Mouse (Mus musculus) left cerebral cortex, adult 2 months (tissue): ENCODE results near the gene Tekt4. TPM values are rescaled to one million over a fixed set of nuclear protein-coding genes. Genes with fewer than 3 reads are reported as not detected.

Source experiments
- DNase-seq, 2 experiments: peaks; one replicate each; pipeline ENCODE4 v3.0.0; 2021 to 2022; ENCODE audit warnings: low spot score in 2 of 2, mixed read lengths in 1 of 2; ENCODE audit errors: extremely low spot score in 1 of 2
- H3K27ac ChIP-seq: fragments of 200-600 bp; 2 replicates; pipeline ENCODE4 v1.8.1; 2022
- H3K4me3 ChIP-seq: fragments of 200-600 bp; 2 replicates; pipeline ENCODE4 v1.8.1; 2022
- CTCF ChIP-seq: fragments of 200-600 bp; IDR thresholded peaks from 2 replicates; pipeline ENCODE4 v1.8.1; 2022; ENCODE audit warnings: antibody characterized with exemption, mild to moderate bottlenecking, moderate library complexity
- intact Hi-C: fragments of 180-260 bp; cut with DNase I; formaldehyde crosslinking; loops from one replicate; pipeline ENCODE4 v1.15.1; 2025
- total RNA-seq, 2 experiments: library from RNA; stranded (reverse); gene quantifications; 2 replicates each; pipeline ENCODE4 v1.2.3; 2021

Gene Tekt4
- total RNA-seq, 2 experiments from 2014 or later = 2.1 to 2.4 TPM

- intact Hi-C loops = no loop called here
- TF ChIP-seq CTCF = no peak
- Histone ChIP-seq H3K4me3 (no peak within 1 kb of the TSS), H3K27ac (no peak within 1 kb of the TSS)
- DNase-seq = no peak
Observed at GRCm38 (mm10) chr17:25497013-25497412, 42.6 kb downstream of the Tekt4 start, which contains the start of gene Sstr5. Gene Sstr5, minus strand, starts transcription at chr17:25497288.

GRCm38 (mm10) chr17:25502599-25502998, 48.2 kb downstream of the Tekt4 start:
- TF ChIP-seq CTCF = no peak
- no peak for DNase-seq
- no peak overlapping the region for H3K4me3 ChIP-seq
- no peak overlapping the region for H3K27ac ChIP-seq
- intact Hi-C loops = no loop called here

GRCm38 (mm10) chr17:25507799-25508198, 53.4 kb downstream of the Tekt4 start:
- peak; percentile 92 for TF ChIP-seq CTCF
- intact Hi-C loops = loop anchor here (1.0 to 2.0 kb wide), 2 partner anchors 31 to 59 kb away; no protein-coding TSS in a partner anchor
- no peak overlapping the region for H3K4me3 ChIP-seq
- peak; percentile 75 to 83 for DNase-seq
- no peak overlapping the region for H3K27ac ChIP-seq

DNA sequence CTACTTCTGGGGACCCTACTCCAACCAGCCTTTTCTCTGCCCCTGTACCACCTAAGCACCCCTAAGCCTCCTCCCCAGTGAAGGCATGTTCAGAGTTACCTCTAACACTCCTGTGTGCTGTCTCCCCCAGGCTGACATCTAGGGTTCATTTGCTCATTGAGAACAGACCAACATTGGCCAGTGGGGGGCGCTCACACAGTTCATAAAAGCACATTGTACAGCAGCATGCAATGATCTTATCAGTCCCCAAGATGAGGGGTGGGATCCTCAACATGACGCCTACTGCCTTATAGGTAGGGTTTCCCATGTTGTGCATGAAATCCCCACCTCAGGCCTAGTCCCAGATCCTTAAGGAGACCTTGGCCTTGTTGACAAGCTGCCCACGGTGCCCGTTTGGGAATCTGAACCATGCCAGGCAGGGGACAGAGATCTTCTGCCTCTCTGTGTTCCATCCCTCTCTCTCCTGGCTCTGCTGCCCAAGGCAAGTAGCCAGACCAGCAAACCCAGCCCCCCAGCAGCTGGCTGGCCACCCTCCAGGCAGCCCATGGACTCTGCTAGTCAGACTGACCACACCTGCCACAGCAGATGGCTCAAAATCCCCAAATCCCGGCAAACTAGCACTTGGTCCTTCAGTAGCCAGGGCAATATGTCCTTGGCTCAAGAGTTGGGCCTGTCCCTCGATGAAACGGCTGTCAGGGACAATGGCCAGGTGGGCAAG, 54.6 kb downstream of the Tekt4 start:
- Histone ChIP-seq H3K27ac (peak overlapping the region; percentile 19; the same call in 1 of the 2 replicates), H3K4me3 (no peak overlapping the region)
- DNase-seq = peak; percentile 74 to 76
- TF ChIP-seq CTCF = peak; percentile 77
- intact Hi-C loops = loop anchor here (1.0 to 2.0 kb wide), 2 partner anchors 58 to 189 kb away; no protein-coding TSS in a partner anchor

GRCm38 (mm10) chr17:25510074-25510830, 55.8 kb downstream of the Tekt4 start:
- TF ChIP-seq CTCF = no peak
- intact Hi-C loops = no loop called here
- H3K27ac ChIP-seq = no peak overlapping the region
- no peak overlapping the region for H3K4me3 ChIP-seq
- DNase-seq = no peak

GRCm38 (mm10) chr17:25511876-25512275, 57.5 kb downstream of the Tekt4 start:
- DNase-seq = no peak
- intact Hi-C loops = no loop called here
- TF ChIP-seq CTCF = no peak

DNA sequence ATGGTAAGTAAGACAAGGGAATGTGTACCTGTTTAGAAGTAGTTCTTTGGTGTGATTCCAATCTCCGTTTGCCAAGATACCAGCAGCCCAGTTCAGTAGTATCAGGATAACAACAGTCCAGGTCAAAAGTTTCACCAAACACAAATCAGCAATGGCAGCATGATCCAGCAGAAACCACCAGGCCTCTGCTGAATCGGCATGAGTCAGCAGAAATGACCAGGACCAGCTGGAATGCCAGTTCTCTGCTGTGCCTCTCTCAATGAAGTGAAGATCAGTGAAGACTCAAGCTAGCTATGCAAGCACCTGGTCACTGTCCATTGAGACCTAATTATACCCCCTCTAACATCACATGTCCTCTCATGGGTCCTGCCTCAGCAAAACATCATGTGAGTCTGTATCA, 59.6 kb downstream of the Tekt4 start:
- Histone ChIP-seq H3K27ac (no peak overlapping the region), H3K4me3 (no peak overlapping the region)
- intact Hi-C loops = no loop called here
- TF ChIP-seq CTCF = no peak
- no peak for DNase-seq

More at GRCm38 (mm10) chr17:25511876-25512275, 57.5 kb downstream of the Tekt4 start:
- Histone ChIP-seq H3K27ac (no peak overlapping the region), H3K4me3 (no peak overlapping the region)

DNA sequence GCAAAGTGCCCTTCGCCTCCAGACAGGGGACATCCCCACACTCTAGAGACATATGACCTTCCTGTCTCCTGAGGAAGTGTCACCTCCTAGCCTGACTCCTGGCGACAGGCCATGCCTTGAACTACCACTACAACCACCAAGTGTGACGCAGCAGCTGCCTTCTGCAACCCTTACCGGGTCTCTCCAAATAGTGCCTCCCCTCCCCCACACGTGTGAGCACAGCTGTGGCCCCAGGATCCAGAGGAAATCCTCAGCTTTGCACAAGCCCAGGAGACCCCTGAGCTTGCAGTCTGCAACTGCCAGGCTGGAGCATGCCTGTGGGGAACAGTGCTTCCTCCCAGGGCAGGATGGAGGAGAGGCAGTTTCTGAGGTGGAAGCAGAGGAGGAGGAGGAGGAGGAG, 61.9 kb downstream of the Tekt4 start:
- no peak overlapping the region for H3K4me3 ChIP-seq
- DNase-seq = no peak
- no peak overlapping the region for H3K27ac ChIP-seq
- intact Hi-C loops = no loop called here
- no peak for TF ChIP-seq CTCF

GRCm38 (mm10) chr17:25518144-25518543, 63.7 kb downstream of the Tekt4 start:
- TF ChIP-seq CTCF = no peak
- Histone ChIP-seq H3K27ac (peak overlapping the region; percentile 70), H3K4me3 (no peak overlapping the region)
- peak; percentile 29 to 51 for DNase-seq
- intact Hi-C loops = no loop called here

DNA sequence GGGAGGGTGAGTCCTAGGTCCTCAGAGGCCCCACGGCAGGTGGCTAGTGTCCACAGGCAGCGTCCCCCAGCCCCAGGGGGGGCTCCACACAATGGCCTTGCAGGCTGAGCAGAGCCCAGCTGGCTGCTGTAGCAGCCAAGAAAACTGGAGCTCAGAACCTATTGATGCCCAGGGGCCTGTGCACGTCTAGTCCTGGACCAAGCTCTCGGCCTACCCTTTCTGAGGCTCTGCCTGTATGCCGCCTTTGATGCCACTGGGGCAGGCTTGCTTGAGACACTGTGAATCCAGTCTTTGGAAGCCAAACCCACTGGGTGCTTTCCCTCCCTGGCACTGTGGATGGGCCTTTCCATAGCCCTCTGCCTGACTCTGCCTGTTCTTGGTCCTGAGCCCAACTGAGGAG, 65.1 kb downstream of the Tekt4 start:
- no peak for TF ChIP-seq CTCF
- intact Hi-C loops = no loop called here
- Histone ChIP-seq H3K4me3 (no peak overlapping the region), H3K27ac (peak overlapping the region; percentile 56)
- DNase-seq = peak in 1 of 2 experiments; percentile 24

- peak overlapping the region; percentile 56 for H3K27ac ChIP-seq
- no peak for TF ChIP-seq CTCF
- no peak overlapping the region for H3K4me3 ChIP-seq
- intact Hi-C loops = no loop called here
- no peak for DNase-seq
Observed at GRCm38 (mm10) chr17:25520492-25520891, 66.1 kb downstream of the Tekt4 start.

- Histone ChIP-seq H3K4me3 (no peak overlapping the region), H3K27ac (no peak overlapping the region)
- no peak for DNase-seq
- no peak for TF ChIP-seq CTCF
- intact Hi-C loops = no loop called here
Observed at GRCm38 (mm10) chr17:25522080-25522479, 67.7 kb downstream of the Tekt4 start.

Other genes starting within 250 kb of the Tekt4 start
- gene Gnptg, start 214.5 kb upstream of the Tekt4 start, total RNA-seq = 10 to 100 TPM; 78.1 to 81.4 TPM
- 10 to 100 TPM; 24.6 to 25.9 TPM for gene Tsr3, start 214.4 kb upstream of the Tekt4 start, total RNA-seq
- gene Baiap3, start 198.3 kb upstream of the Tekt4 start, total RNA-seq = 10 to 100 TPM; 14.8 to 29.8 TPM
- gene Ube2i, start 180.0 kb upstream of the Tekt4 start, total RNA-seq = 100 to 1,000 TPM; 215 to 223 TPM
- gene Prss34, start 156.2 kb upstream of the Tekt4 start, total RNA-seq = not detected
- not detected for gene Prss28, start 146.0 kb upstream of the Tekt4 start, total RNA-seq
- not detected for gene Prss29, start 136.0 kb upstream of the Tekt4 start, total RNA-seq
- gene Tpsab1, start 109.1 kb upstream of the Tekt4 start, total RNA-seq = not detected
- gene Tpsb2, start 88.3 kb upstream of the Tekt4 start, total RNA-seq = not detected
- not detected for gene Tpsg1, start 85.3 kb upstream of the Tekt4 start, total RNA-seq
- gene Cacna1h, start 20.8 kb upstream of the Tekt4 start, total RNA-seq = 10 to 100 TPM; 45.2 to 48.0 TPM
- under 1 TPM; 0.18 to 0.21 TPM for gene Sstr5, start 42.7 kb downstream of the Tekt4 start, total RNA-seq
- 10 to 100 TPM; 55.3 to 66.9 TPM for gene Sox8, start 116.1 kb downstream of the Tekt4 start, total RNA-seq
- gene Lmf1, start 124.5 kb downstream of the Tekt4 start, total RNA-seq = 10 to 100 TPM; 22.0 to 25.4 TPM